Mouse (Mus musculus): ENCODE data around the gene Mex3a. TPM values are rescaled to one million over a fixed set of nuclear protein-coding genes. Genes with fewer than 3 reads are reported as not detected.

The Mex3a gene
- 0.34 TPM for polyA plus RNA-seq (2014; fragmentation: Illumina TruSeq; extraction: RNeasy Lipid Tissue Mini Kit (QIAGEN cat#74804); ENCODE audit: low read depth, low replicate concordance)

GRCm38 (mm10) chr3:88532299-88532674 lies at the start of gene Mex3a:
Gene Mex3a (plus strand): TSS chr3:88532395.

GRCm38 (mm10) chr3:88509692-88510420 lies 22.3 kb upstream of the Mex3a start, which contains the start of gene Lmna:
Gene Lmna (minus strand): TSS chr3:88509956.

GRCm38 (mm10) chr3:88548180-88548917 lies 16.2 kb downstream of the Mex3a start, which contains the start of gene Rab25:
Gene Rab25 (minus strand): TSS chr3:88548300.

GRCm38 (mm10) chr3:88552676-88553524 lies 20.7 kb downstream of the Mex3a start, which contains the start of gene Lamtor2:
Gene Lamtor2 (minus strand): TSS chr3:88553074.

GRCm38 (mm10) chr3:88553525-88553879 lies 21.3 kb downstream of the Mex3a start, which contains the start of gene Ubqln4:
Gene Ubqln4 (plus strand): TSS chr3:88553758.

GRCm38 (mm10) chr3:88575540-88575939 lies 43.3 kb downstream of the Mex3a start, which contains the start of gene Ssr2:
Gene Ssr2 (plus strand): TSS chr3:88575876.

Other genes starting within 250 kb of the Mex3a start
- gene Gm38392, start 245.2 kb upstream of the Mex3a start, polyA plus RNA-seq (2014; fragmentation: Illumina TruSeq; extraction: RNeasy Lipid Tissue Mini Kit (QIAGEN cat#74804); ENCODE audit: low read depth, low replicate concordance): not detected
- gene Tsacc, start 235.4 kb upstream of the Mex3a start, polyA plus RNA-seq (2014; fragmentation: Illumina TruSeq; extraction: RNeasy Lipid Tissue Mini Kit (QIAGEN cat#74804); ENCODE audit: low read depth, low replicate concordance): 11.3 TPM
- gene Cct3, start 235.3 kb upstream of the Mex3a start, polyA plus RNA-seq (2014; fragmentation: Illumina TruSeq; extraction: RNeasy Lipid Tissue Mini Kit (QIAGEN cat#74804); ENCODE audit: low read depth, low replicate concordance): 153 TPM
- 72.2 TPM for gene Glmp, start 207.4 kb upstream of the Mex3a start, polyA plus RNA-seq (2014; fragmentation: Illumina TruSeq; extraction: RNeasy Lipid Tissue Mini Kit (QIAGEN cat#74804); ENCODE audit: low read depth, low replicate concordance)
- 1.8 TPM for gene Tmem79, start 196.2 kb upstream of the Mex3a start, polyA plus RNA-seq (2014; fragmentation: Illumina TruSeq; extraction: RNeasy Lipid Tissue Mini Kit (QIAGEN cat#74804); ENCODE audit: low read depth, low replicate concordance)
- 58.8 TPM for gene Smg5, start 196.1 kb upstream of the Mex3a start, polyA plus RNA-seq (2014; fragmentation: Illumina TruSeq; extraction: RNeasy Lipid Tissue Mini Kit (QIAGEN cat#74804); ENCODE audit: low read depth, low replicate concordance)
- gene Paqr6, start 167.8 kb upstream of the Mex3a start, polyA plus RNA-seq (2014; fragmentation: Illumina TruSeq; extraction: RNeasy Lipid Tissue Mini Kit (QIAGEN cat#74804); ENCODE audit: low read depth, low replicate concordance): 1.6 TPM
- gene Bglap3, start 159.7 kb upstream of the Mex3a start, polyA plus RNA-seq (2014; fragmentation: Illumina TruSeq; extraction: RNeasy Lipid Tissue Mini Kit (QIAGEN cat#74804); ENCODE audit: low read depth, low replicate concordance): not detected
- not detected for gene Bglap2, start 153.7 kb upstream of the Mex3a start, polyA plus RNA-seq (2014; fragmentation: Illumina TruSeq; extraction: RNeasy Lipid Tissue Mini Kit (QIAGEN cat#74804); ENCODE audit: low read depth, low replicate concordance)
- gene Bglap, start 147.9 kb upstream of the Mex3a start, polyA plus RNA-seq (2014; fragmentation: Illumina TruSeq; extraction: RNeasy Lipid Tissue Mini Kit (QIAGEN cat#74804); ENCODE audit: low read depth, low replicate concordance): not detected
- 16.4 TPM for gene Pmf1, start 122.1 kb upstream of the Mex3a start, polyA plus RNA-seq (2014; fragmentation: Illumina TruSeq; extraction: RNeasy Lipid Tissue Mini Kit (QIAGEN cat#74804); ENCODE audit: low read depth, low replicate concordance)
- 17.0 TPM for gene Slc25a44, start 107.3 kb upstream of the Mex3a start, polyA plus RNA-seq (2014; fragmentation: Illumina TruSeq; extraction: RNeasy Lipid Tissue Mini Kit (QIAGEN cat#74804); ENCODE audit: low read depth, low replicate concordance)
- 4.1 TPM for gene Sema4a, start 71.2 kb upstream of the Mex3a start, polyA plus RNA-seq (2014; fragmentation: Illumina TruSeq; extraction: RNeasy Lipid Tissue Mini Kit (QIAGEN cat#74804); ENCODE audit: low read depth, low replicate concordance)
- gene Lmna, start 22.4 kb upstream of the Mex3a start, polyA plus RNA-seq (2014; fragmentation: Illumina TruSeq; extraction: RNeasy Lipid Tissue Mini Kit (QIAGEN cat#74804); ENCODE audit: low read depth, low replicate concordance): 80.8 TPM
- gene Rab25, start 15.9 kb downstream of the Mex3a start, polyA plus RNA-seq (2014; fragmentation: Illumina TruSeq; extraction: RNeasy Lipid Tissue Mini Kit (QIAGEN cat#74804); ENCODE audit: low read depth, low replicate concordance): not detected
- 116 TPM for gene Lamtor2, start 20.7 kb downstream of the Mex3a start, polyA plus RNA-seq (2014; fragmentation: Illumina TruSeq; extraction: RNeasy Lipid Tissue Mini Kit (QIAGEN cat#74804); ENCODE audit: low read depth, low replicate concordance)
- gene Ubqln4, start 21.4 kb downstream of the Mex3a start, polyA plus RNA-seq (2014; fragmentation: Illumina TruSeq; extraction: RNeasy Lipid Tissue Mini Kit (QIAGEN cat#74804); ENCODE audit: low read depth, low replicate concordance): 60.0 TPM
- gene Ssr2, start 43.5 kb downstream of the Mex3a start, polyA plus RNA-seq (2014; fragmentation: Illumina TruSeq; extraction: RNeasy Lipid Tissue Mini Kit (QIAGEN cat#74804); ENCODE audit: low read depth, low replicate concordance): 76.6 TPM
- gene Arhgef2, start 73.6 kb downstream of the Mex3a start, polyA plus RNA-seq (2014; fragmentation: Illumina TruSeq; extraction: RNeasy Lipid Tissue Mini Kit (QIAGEN cat#74804); ENCODE audit: low read depth, low replicate concordance): 32.9 TPM
- gene Rxfp4, start 120.7 kb downstream of the Mex3a start, polyA plus RNA-seq (2014; fragmentation: Illumina TruSeq; extraction: RNeasy Lipid Tissue Mini Kit (QIAGEN cat#74804); ENCODE audit: low read depth, low replicate concordance): not detected
- gene Khdc4, start 153.4 kb downstream of the Mex3a start, polyA plus RNA-seq (2014; fragmentation: Illumina TruSeq; extraction: RNeasy Lipid Tissue Mini Kit (QIAGEN cat#74804); ENCODE audit: low read depth, low replicate concordance): 38.9 TPM
- 94.5 TPM for gene Rit1, start 184.4 kb downstream of the Mex3a start, polyA plus RNA-seq (2014; fragmentation: Illumina TruSeq; extraction: RNeasy Lipid Tissue Mini Kit (QIAGEN cat#74804); ENCODE audit: low read depth, low replicate concordance)
- gene Syt11, start 242.8 kb downstream of the Mex3a start, polyA plus RNA-seq (2014; fragmentation: Illumina TruSeq; extraction: RNeasy Lipid Tissue Mini Kit (QIAGEN cat#74804); ENCODE audit: low read depth, low replicate concordance): 13.0 TPM

Measured in heart, adult 10 weeks (tissue).